Comparison of ENCODE assay signal across 8 mouse cellular contexts in the genomic region with DNA sequence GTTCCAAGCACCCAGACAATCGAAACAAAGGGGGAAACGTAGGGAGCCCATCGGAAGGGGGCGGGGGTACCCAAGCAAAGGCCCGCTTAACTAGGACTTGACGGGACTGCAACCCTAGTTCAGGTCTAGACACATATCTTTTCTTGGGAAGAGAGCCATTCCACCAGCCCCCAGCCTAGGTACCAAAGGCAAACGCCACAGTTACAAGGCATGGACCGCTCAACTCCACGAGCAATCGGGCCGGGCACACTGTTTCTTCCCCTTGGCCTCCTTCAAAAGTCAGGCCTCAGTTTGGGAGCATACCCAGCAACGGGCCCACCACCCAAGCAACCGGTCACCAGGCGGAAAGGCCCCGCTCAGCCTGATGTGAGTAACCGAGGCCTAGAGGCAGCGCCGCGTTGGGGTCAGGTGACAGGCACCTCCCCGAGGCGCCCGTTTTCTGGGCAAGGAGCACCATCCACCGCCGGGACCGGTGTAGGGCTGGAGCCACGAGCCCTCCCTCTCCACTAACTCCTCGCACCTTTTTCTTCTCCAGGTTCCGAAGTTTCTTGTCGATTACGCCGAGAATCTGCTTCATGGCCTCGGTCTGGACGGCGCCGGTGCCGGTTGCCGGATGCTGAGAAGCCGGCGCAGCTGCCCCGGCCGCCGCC. TPM values are rescaled to one million over a fixed set of nuclear protein-coding genes. Genes with fewer than 3 reads are reported as not detected.
A peak's percentile ranks its signal among the peaks of the same experiment; 100 is the strongest.
DNase-seq lines count a peak whose midpoint lies in the region; ATAC-seq and TF ChIP-seq lines count a peak whose summit lies in the region.

No protein-coding gene starts in this region.

- H3K4me1 ChIP-seq in forebrain, embryonic 14.5 days (ENCODE audit: control insufficient read depth, insufficient read depth, low read length): peaks cover 13% of the 10 kb centered on the region
- H3K4me1 ChIP-seq in hindbrain, embryonic 10.5 days (replicated peaks): peaks cover 31% of the 10 kb centered on the region
- H3K4me1 ChIP-seq in lung, postnatal 0 days (ENCODE audit: insufficient read depth, low read depth, low read length): no peaks in the 10 kb centered on the region

- peak overlapping the region; percentile 99 for H3K9ac ChIP-seq in forebrain, embryonic 14.5 days (ENCODE audit: low read length)
- H3K9ac ChIP-seq in lung, postnatal 0 days (replicated peaks; ENCODE audit: low read depth): peak overlapping the region; percentile 96

- no peak for TF ChIP-seq CTCF in lung, postnatal 0 days (IDR thresholded peaks at IDR 0.05)

- H3K9me3 ChIP-seq in forebrain, embryonic 14.5 days (replicated peaks; ENCODE audit: control insufficient read depth, low read length): no peaks in the 10 kb centered on the region
- H3K9me3 ChIP-seq in hindbrain, embryonic 10.5 days: no peaks in the 10 kb centered on the region
- no peaks in the 10 kb centered on the region for H3K9me3 ChIP-seq in lung, postnatal 0 days (ENCODE audit: low read length)

- H3K27ac ChIP-seq in forebrain, embryonic 14.5 days (ENCODE audit: low read depth, low read length): peak overlapping the region; percentile 100
- H3K27ac ChIP-seq in hindbrain, embryonic 10.5 days: peak overlapping the region; percentile 100
- peak overlapping the region; percentile 99 for H3K27ac ChIP-seq in lung, postnatal 0 days (ENCODE audit: low read length)

- peak; percentile 52 for ATAC-seq in forebrain, embryonic 14.5 days
- peak; percentile 32; the same call in 1 of the 2 replicates for ATAC-seq in lung, postnatal 0 days

- no peak for TF ChIP-seq EP300 in lung, postnatal 0 days (IDR thresholded peaks at IDR 0.05)

- H3K4me2 ChIP-seq in forebrain, embryonic 14.5 days (ENCODE audit: low read length): peak overlapping the region; percentile 61
- peak overlapping the region; percentile 85 for H3K4me2 ChIP-seq in lung, postnatal 0 days (replicated peaks; ENCODE audit: low read depth, low read length)

- no peaks in the 10 kb centered on the region for H3K27me3 ChIP-seq in forebrain, embryonic 14.5 days (replicated peaks; ENCODE audit: control insufficient read depth, insufficient read depth, low read length)
- H3K27me3 ChIP-seq in hindbrain, embryonic 10.5 days (ENCODE audit: insufficient read depth, poor library complexity, severe bottlenecking): no peaks in the 10 kb centered on the region
- no peaks in the 10 kb centered on the region for H3K27me3 ChIP-seq in lung, postnatal 0 days (replicated peaks; ENCODE audit: insufficient read depth, low read length)

- peak overlapping the region; percentile 93 for H3K4me3 ChIP-seq in forebrain, embryonic 14.5 days (ENCODE audit: low read depth, low read length)
- peak overlapping the region; percentile 98 for H3K4me3 ChIP-seq in hindbrain, embryonic 10.5 days
- H3K4me3 ChIP-seq in lung, postnatal 0 days (ENCODE audit: low read depth, low read length): peak overlapping the region; percentile 100

- DNase-seq in ES-CJ7 (ENCODE audit: low read depth, low spot score): peak; percentile 52
- peak; percentile 40 for DNase-seq in c-Kit-positive CD71-positive TER-119-negative erythroid progenitor cells, embryonic 14.5 days (ENCODE audit: low read depth)
- DNase-seq in forebrain, embryonic 14.5 days (ENCODE audit: low spot score): peak; percentile 71
- peak; percentile 70 for DNase-seq in hindbrain, embryonic 10.5 days (ENCODE audit: low spot score)
- peak; percentile 42 to 57 for DNase-seq in layer of hippocampus, adult 8-10 months (ENCODE audit: low spot score in 2 of 2)
- peak; percentile 47 for DNase-seq in lung, postnatal 0 days (ENCODE audit: low spot score)
- peak; percentile 36 for DNase-seq in ovary, adult 18-20 months (ENCODE audit: low spot score)
- DNase-seq in thymus, postnatal 0 days (ENCODE audit: low spot score): peak; percentile 60

- WGBS in forebrain, embryonic 14.5 days: 0% methylated on average over 42 of the region's 42 CpGs
- WGBS in hindbrain, embryonic 10.5 days: under 1% methylated on average over 42 of the region's 42 CpGs
- WGBS in lung, postnatal 0 days: under 1% methylated on average over 42 of the region's 42 CpGs

- H3K36me3 ChIP-seq in forebrain, embryonic 14.5 days (ENCODE audit: control insufficient read depth, insufficient read depth, low read length): peaks cover 24% of the 10 kb centered on the region
- H3K36me3 ChIP-seq in hindbrain, embryonic 10.5 days: peaks cover 43% of the 10 kb centered on the region
- no peaks in the 10 kb centered on the region for H3K36me3 ChIP-seq in lung, postnatal 0 days (ENCODE audit: insufficient read depth, low read length)

RNA-seq across cellular contexts. Expression of a gene that starts 1.1 kb away (rescaled TPM):
- polyA plus RNA-seq in forebrain, embryonic 14.5 days (2014; fragmentation: Nextera tagmentation; extraction: Ambion mirVana): 434 and 479 TPM in 2 replicates
- 477 and 499 TPM in 2 replicates for polyA plus RNA-seq in hindbrain, embryonic 10.5 days (2016; fragmentation: Nextera tagmentation; extraction: Ambion mirVana)
- total RNA-seq in layer of hippocampus, adult 8-10 months (2022): 100 to 1,000 TPM; 280 to 296 (median 288) TPM
- polyA plus RNA-seq in lung, postnatal 0 days (2015; fragmentation: Nextera tagmentation; extraction: Ambion mirVana): 87.8 and 105 TPM in 2 replicates
- polyA plus RNA-seq in thymus, postnatal 0 days (2015; fragmentation: Nextera tagmentation; extraction: Ambion mirVana): 212 and 231 TPM in 2 replicates

RNA-seq across cellular contexts. Expression of a gene that starts 35.3 kb away (rescaled TPM):
- polyA plus RNA-seq in forebrain, embryonic 14.5 days (2014; fragmentation: Nextera tagmentation; extraction: Ambion mirVana): 14.0 and 17.9 TPM in 2 replicates
- polyA plus RNA-seq in hindbrain, embryonic 10.5 days (2016; fragmentation: Nextera tagmentation; extraction: Ambion mirVana): 26.3 and 30.9 TPM in 2 replicates
- 10 to 100 TPM; 34.9 to 45.8 (median 37.0) TPM for total RNA-seq in layer of hippocampus, adult 8-10 months (2022)
- 6.2 TPM in 2 replicates for polyA plus RNA-seq in lung, postnatal 0 days (2015; fragmentation: Nextera tagmentation; extraction: Ambion mirVana)
- 17.7 and 19.5 TPM in 2 replicates for polyA plus RNA-seq in thymus, postnatal 0 days (2015; fragmentation: Nextera tagmentation; extraction: Ambion mirVana)

Comparison
In these comparisons a context has a peak if more than half of its experiments do, and no peak if none do; other contexts are left out.
1. Peak in every context shown above with its lines: DNase-seq, ATAC-seq, H3K4me3 ChIP-seq and H3K27ac ChIP-seq.